Mouse (Mus musculus) embryonic stem cell, embryonic (primary cell): Measurements from ENCODE around the gene Ip6k1.

Experiments used
- CTCF ChIA-PET, 4 experiments: fragments of 300-600 bp in 2 of 4; fragments of 350-600 bp in 2 of 4; sonication (Branson Sonifier 250); formaldehyde crosslinking; loops; one replicate each; lab custom pipeline; 2022; ENCODE audit warnings: inconsistent platforms in 2 of 4; lab: Charles Lee
- POLR2A ChIA-PET, 4 experiments: fragments of 300-600 bp in 2 of 4; fragments of 350-600 bp in 2 of 4; sonication (Branson Sonifier 250); formaldehyde crosslinking; loops; one replicate each; lab custom pipeline; 2022; ENCODE audit warnings: antibody characterized with exemption in 4 of 4, inconsistent platforms in 1 of 4; lab: Charles Lee

Gene Ip6k1

GRCm38 (mm10) chr9:108069007-108069406 lies 66.7 kb downstream of the Ip6k1 start:
- ChIA-PET CTCF (interaction anchor here (0.6 to 8.6 kb wide), 18 partner anchors 11 to 168 kb away, joined by 3 to 101 read pairs (median 10); partner anchors contain the start of genes Apeh (in 2 of the 4), Mst1 (in 1 of the 4) and Mst1r (in 1 of the 4)), POLR2A (interaction anchor here in 2 of 4 experiments (0.7 to 3.3 kb wide), 5 partner anchors 9 to 26 kb away, joined by 3 to 12 read pairs (median 5); partner anchors contain the start of genes Amigo3 (in 2 of the 2) and Apeh (in 1 of the 2))

- ChIA-PET POLR2A (interaction anchor here in 1 of 4 experiments (1.2 to 2.4 kb wide), 2 partner anchors 9 to 25 kb away, joined by 4 to 10 read pairs; partner anchors contain the start of gene Apeh), CTCF (interaction anchor here in 3 of 4 experiments (0.7 to 8.6 kb wide), 6 partner anchors 91 to 176 kb away, joined by 3 to 101 read pairs (median 18); partner anchors contain the start of gene Mst1r (in 1 of the 3))
Observed at GRCm38 (mm10) chr9:108069529-108069928, 67.2 kb downstream of the Ip6k1 start.

GRCm38 (mm10) chr9:108071801-108072200 lies 69.5 kb downstream of the Ip6k1 start:
- ChIA-PET CTCF (interaction anchor here in 3 of 4 experiments (0.6 to 1.0 kb wide), 3 partner anchors 65 to 170 kb away, joined by 4 to 8 read pairs (median 5); no protein-coding TSS in a partner anchor), POLR2A (interaction anchor here in 2 of 4 experiments (0.7 to 1.6 kb wide), 5 partner anchors 14 to 1289 kb away, joined by 3 to 4 read pairs (median 3); no protein-coding TSS in a partner anchor)

GRCm38 (mm10) chr9:108072481-108072924 lies 70.2 kb downstream of the Ip6k1 start:
- POLR2A ChIA-PET, result interaction anchor here in 3 of 4 experiments (0.6 to 1.6 kb wide), 7 partner anchors 17 to 1290 kb away, joined by 3 to 5 read pairs (median 3); partner anchors contain the start of genes Amigo3 (in 1 of the 3) and Apeh (in 1 of the 3)
- CTCF ChIA-PET, result interaction anchor here in 2 of 4 experiments (0.6 to 2.0 kb wide), 4 partner anchors 19 to 171 kb away, joined by 3 to 8 read pairs (median 4); partner anchors contain the start of genes Amigo3 (in 1 of the 2) and Apeh (in 1 of the 2)

- ChIA-PET POLR2A (interaction anchor here in 2 of 4 experiments (0.6 to 1.6 kb wide), 4 partner anchors 20 to 138 kb away, joined by 3 to 5 read pairs (median 4); partner anchors contain the start of genes Amigo3 (in 1 of the 2) and Apeh (in 1 of the 2)), CTCF (interaction anchor here in 1 of 4 experiments (0.9 to 2.0 kb wide), 3 partner anchors 20 to 172 kb away, joined by 3 to 6 read pairs (median 3); partner anchors contain the start of genes Amigo3 and Apeh)
Observed at GRCm38 (mm10) chr9:108073141-108073930, 71.0 kb downstream of the Ip6k1 start.

GRCm38 (mm10) chr9:108080168-108080567 lies 77.9 kb downstream of the Ip6k1 start, which contains the start of gene Mst1:
Gene Mst1 (plus strand): TSS chr9:108080436.
- CTCF ChIA-PET, result interaction anchor here in 2 of 4 experiments (0.6 to 2.8 kb wide), 11 partner anchors 12 to 192 kb away, joined by 3 to 15 read pairs (median 4); partner anchors contain the start of genes Amigo3 (in 1 of the 2), Apeh (in 1 of the 2) and Mon1a (in 1 of the 2)
- POLR2A ChIA-PET, result interaction anchor here in 3 of 4 experiments (0.6 to 4.2 kb wide), 17 partner anchors 11 to 911 kb away, joined by 3 to 30 read pairs (median 4); partner anchors contain the start of genes Apeh (in 2 of the 3), Gmppb (in 1 of the 3), Nicn1 (in 1 of the 3) and Pfkfb4 (in 1 of the 3)

- POLR2A ChIA-PET, result interaction anchor here (1.2 to 3.3 kb wide), 4 partner anchors 8 to 12 kb away, joined by 4 to 19 read pairs (median 6); partner anchors contain the start of gene Apeh (in 3 of the 4)
- CTCF ChIA-PET, result interaction anchor here in 1 of 4 experiments (1.5 kb wide), 1 partner anchor 29 kb away, joined by 4 read pairs; the partner anchor contains the start of gene Amigo3
Observed at GRCm38 (mm10) chr9:108082549-108082948, 80.2 kb downstream of the Ip6k1 start.

GRCm38 (mm10) chr9:108082988-108083431 lies 80.7 kb downstream of the Ip6k1 start, which contains the start of gene Rnf123:
Gene Rnf123 (minus strand): TSS chr9:108083346.
- ChIA-PET CTCF (no interaction called here), POLR2A (no interaction called here)

- ChIA-PET POLR2A (interaction anchor here in 2 of 4 experiments (0.6 to 1.2 kb wide), 4 partner anchors 11 to 1051 kb away, joined by 3 to 4 read pairs (median 3); partner anchors contain the start of gene Apeh (in 2 of the 2)), CTCF (no interaction called here)
Observed at GRCm38 (mm10) chr9:108083561-108083960, 81.3 kb downstream of the Ip6k1 start.

- ChIA-PET CTCF (interaction anchor here in 1 of 4 experiments (0.7 kb wide), 1 partner anchor 181 kb away, joined by 3 read pairs; no protein-coding TSS in a partner anchor), POLR2A (interaction anchor here in 2 of 4 experiments (1.0 to 1.7 kb wide), 2 partner anchors 9 kb away, joined by 4 to 9 read pairs; partner anchors contain the start of gene Apeh (in 2 of the 2))
Observed at GRCm38 (mm10) chr9:108085261-108085660, 83.0 kb downstream of the Ip6k1 start.

GRCm38 (mm10) chr9:108090611-108091120 lies 88.4 kb downstream of the Ip6k1 start:
- POLR2A ChIA-PET, result interaction anchor here in 2 of 4 experiments (0.6 to 1.9 kb wide), 5 partner anchors 9 to 218 kb away, joined by 3 to 5 read pairs (median 4); no protein-coding TSS in a partner anchor
- CTCF ChIA-PET, result interaction anchor here in 2 of 4 experiments (0.6 to 1.2 kb wide), 3 partner anchors 111 to 325 kb away, joined by 3 to 6 read pairs (median 3); no protein-coding TSS in a partner anchor

- ChIA-PET POLR2A (interaction anchor here in 3 of 4 experiments (0.8 to 3.1 kb wide), 21 partner anchors 9 to 731 kb away, joined by 3 to 34 read pairs (median 6); partner anchors contain the start of genes Dag1 (in 1 of the 3), Ip6k1 (in 1 of the 3), Mst1 (in 1 of the 3) and Rbm6 (in 1 of the 3)), CTCF (interaction anchor here in 2 of 4 experiments (1.0 to 3.5 kb wide), 13 partner anchors 12 to 359 kb away, joined by 3 to 52 read pairs (median 18); partner anchors contain the start of genes Amigo3 (in 1 of the 2) and Mst1r (in 1 of the 2))
Observed at GRCm38 (mm10) chr9:108093586-108093985, 91.3 kb downstream of the Ip6k1 start.

- ChIA-PET POLR2A (interaction anchor here (0.5 to 3.1 kb wide), 88 partner anchors 9 to 760 kb away, joined by 3 to 34 read pairs (median 4); partner anchors contain the start of genes Amigo3 (in 3 of the 4), Dag1 (in 2 of the 4), Inka1 (in 2 of the 4) and Mst1 (in 2 of the 4)), CTCF (interaction anchor here (0.6 to 3.5 kb wide), 51 partner anchors 11 to 468 kb away, joined by 3 to 52 read pairs (median 7); partner anchors contain the start of genes Amigo3 (in 2 of the 4), Mst1 (in 2 of the 4), Cdhr4 (in 1 of the 4) and Dag1 (in 1 of the 4))
Observed at GRCm38 (mm10) chr9:108094184-108094941, 92.1 kb downstream of the Ip6k1 start, which contains the start of gene Apeh. Gene Apeh (minus strand): TSS chr9:108094606.

GRCm38 (mm10) chr9:108094998-108095411 lies 92.7 kb downstream of the Ip6k1 start:
- POLR2A ChIA-PET, result interaction anchor here (0.6 to 3.1 kb wide), 82 partner anchors 8 to 508 kb away, joined by 3 to 34 read pairs (median 5); partner anchors contain the start of genes Amigo3 (in 3 of the 4), Dag1 (in 2 of the 4), Gpx1 (in 2 of the 4) and Mst1 (in 2 of the 4)
- CTCF ChIA-PET, result interaction anchor here (0.5 to 3.5 kb wide), 66 partner anchors 10 to 504 kb away, joined by 3 to 52 read pairs (median 6); partner anchors contain the start of genes Amigo3 (in 2 of the 4), Mst1 (in 2 of the 4), Bsn (in 1 of the 4) and Cdhr4 (in 1 of the 4)

GRCm38 (mm10) chr9:108095518-108095917 lies 93.2 kb downstream of the Ip6k1 start:
- POLR2A ChIA-PET, result interaction anchor here (0.6 to 3.1 kb wide), 71 partner anchors 8 to 1021 kb away, joined by 3 to 34 read pairs (median 5); partner anchors contain the start of genes Amigo3 (in 2 of the 4), Dag1 (in 2 of the 4), Mst1 (in 2 of the 4) and 1700102P08Rik (in 1 of the 4)
- CTCF ChIA-PET, result interaction anchor here (0.5 to 3.5 kb wide), 64 partner anchors 10 to 1348 kb away, joined by 3 to 52 read pairs (median 7); partner anchors contain the start of genes Mst1 (in 2 of the 4), Amigo3 (in 1 of the 4), Bsn (in 1 of the 4) and Dag1 (in 1 of the 4)
